Mouse (Mus musculus) limb, embryonic 14.5 days (tissue): ENCODE results near the gene Kazn. TPM values are rescaled to one million over a fixed set of nuclear protein-coding genes. Genes with fewer than 3 reads are reported as not detected.
A peak's percentile ranks its signal among the peaks of the same experiment; 100 is the strongest.

Experiments
- ATAC-seq: fragments of 200-750 bp; cut with Nextera tagmentation; 2 replicates; pipeline ENCODE4 v1.8.0; 2017; ENCODE audit warnings: low read depth, moderate number of reproducible peaks, moderate TSS enrichment; ENCODE audit not compliant: low FRiP score
- DNase-seq: peaks from one replicate; pipeline ENCODE4 v3.0.0-alpha.2; 2015; ENCODE audit warnings: low spot score
- H3K27ac ChIP-seq: fragments of 300-500 bp; sonication (generic); replicated peaks from 2 replicates; pipeline ENCODE4 v1.5.1; 2014; ENCODE audit warnings: low read depth, mild to moderate bottlenecking, low read length, moderate library complexity, mixed read lengths
- H3K27me3 ChIP-seq: fragments of 300-500 bp; sonication (generic); 2 replicates; pipeline ENCODE4 v1.6.1; 2014; ENCODE audit warnings: low read length, mixed read lengths; ENCODE audit not compliant: control insufficient read depth, insufficient read depth
- H3K36me3 ChIP-seq: fragments of 300-500 bp; sonication (generic); 2 replicates; pipeline ENCODE4 v1.6.1; 2014; ENCODE audit warnings: mild to moderate bottlenecking, low read length, moderate library complexity, mixed read lengths; ENCODE audit not compliant: control insufficient read depth, insufficient read depth
- H3K4me1 ChIP-seq: fragments of 300-500 bp; sonication (generic); 2 replicates; pipeline ENCODE4 v1.6.1; 2014; ENCODE audit warnings: antibody characterized with exemption, low read length, mixed read lengths; ENCODE audit not compliant: control insufficient read depth, insufficient read depth
- H3K4me2 ChIP-seq: fragments of 300-500 bp; sonication (generic); replicated peaks from 2 replicates; pipeline ENCODE4 v1.6.1; 2014; ENCODE audit warnings: low read depth, mild to moderate bottlenecking, low read length, moderate library complexity; ENCODE audit not compliant: severe bottlenecking
- H3K4me3 ChIP-seq: fragments of 300-500 bp; sonication (generic); replicated peaks from 2 replicates; pipeline ENCODE4 v1.5.1; 2014; ENCODE audit warnings: low read length
- H3K9ac ChIP-seq: fragments of 300-500 bp; sonication (generic); 2 replicates; pipeline ENCODE4 v1.6.1; 2014; ENCODE audit warnings: mild to moderate bottlenecking, low read depth, low read length, moderate library complexity; ENCODE audit not compliant: severe bottlenecking
- H3K9me3 ChIP-seq: fragments of 300-500 bp; sonication (generic); 2 replicates; pipeline ENCODE4 v1.6.1; 2016; ENCODE audit warnings: low read length; ENCODE audit not compliant: control insufficient read depth
- POLR2A ChIP-seq: fragments of 200-500 bp; IDR thresholded peaks from 2 replicates; pipeline ENCODE4 v1.8.0; 2012; ENCODE audit warnings: inconsistent platforms, mild to moderate bottlenecking, moderate library complexity, borderline replicate concordance; ENCODE audit not compliant: insufficient read depth, insufficient read length; ENCODE audit errors: extremely low read depth
- WGBS: fragments of 180-500 bp; shearing (Covaris S2); extraction: QIAGEN DNeasy Blood & Tissue Kit; methylation state at CpG from one replicate; pipeline ENCODE4 v1.1.7; 2014; 5-methylcytosine and 5-hydroxymethylcytosine counted together
- polyA plus RNA-seq, 2 experiments: library from polyadenylated mRNA; depleted of rRNA in 1 of 2; stranded (reverse) in 1 of 2; unstranded in 1 of 2; fragments of >200 nt; fragmentation: Nextera tagmentation in 1 of 2; extraction: Ambion mirVana in 1 of 2; gene quantifications; 2 replicates each; pipeline versions ENCODE4 v1.2.1 to v1.2.3; 2012 to 2014

The Kazn gene
- polyA plus RNA-seq, 2 experiments = 12.7 to 31.3 TPM

- no peaks in the 10 kb centered on the region for H3K27me3 ChIP-seq
- no peak overlapping the region for H3K4me2 ChIP-seq
- no peak overlapping the region for H3K9ac ChIP-seq
- 0 out of 2 replicates have a peak, but pooled peaks have one; percentile 23 for ATAC-seq
- H3K4me3 ChIP-seq = no peak overlapping the region
- peaks cover 10% of the 10 kb centered on the region for H3K4me1 ChIP-seq
- no peaks in the 10 kb centered on the region for H3K9me3 ChIP-seq
- H3K27ac ChIP-seq = no peak overlapping the region
- TF ChIP-seq POLR2A = no peak
- WGBS = 17% methylated on average over 5 of the region's 5 CpGs
- DNase-seq = peak; percentile 30
- H3K36me3 ChIP-seq = no peaks in the 10 kb centered on the region
Measured at GRCm38 (mm10) chr4:142130162-142130561, 109.0 kb downstream of the Kazn start.

- Histone ChIP-seq H3K4me1 (peaks cover 10% of the 10 kb centered on the region), H3K27me3 (no peaks in the 10 kb centered on the region), H3K4me3 (no peak overlapping the region), H3K27ac (no peak overlapping the region), H3K9ac (no peak overlapping the region), H3K9me3 (no peaks in the 10 kb centered on the region), H3K36me3 (no peaks in the 10 kb centered on the region), H3K4me2 (no peak overlapping the region)
- no peak for ATAC-seq
- no peak for DNase-seq
- 85% methylated on average over 6 of the region's 6 CpGs for whole genome bisulfite sequencing
- no peak for TF ChIP-seq POLR2A
Measured at GRCm38 (mm10) chr4:142127275-142127788, 111.9 kb downstream of the Kazn start.

GRCm38 (mm10) chr4:142126641-142127274, 112.4 kb downstream of the Kazn start:
- ATAC-seq (no peak), DNase-seq (no peak)
- 68% methylated on average over 10 of the region's 10 CpGs for WGBS
- no peak for TF ChIP-seq POLR2A
- Histone ChIP-seq H3K27me3 (no peaks in the 10 kb centered on the region), H3K4me1 (peaks cover 10% of the 10 kb centered on the region), H3K9ac (no peak overlapping the region), H3K4me3 (no peak overlapping the region), H3K27ac (no peak overlapping the region), H3K4me2 (no peak overlapping the region), H3K36me3 (no peaks in the 10 kb centered on the region), H3K9me3 (no peaks in the 10 kb centered on the region)

- H3K36me3 ChIP-seq = no peaks in the 10 kb centered on the region
- H3K4me1 ChIP-seq = peaks cover 11% of the 10 kb centered on the region
- no peaks in the 10 kb centered on the region for H3K27me3 ChIP-seq
- H3K9me3 ChIP-seq = no peaks in the 10 kb centered on the region
- H3K9ac ChIP-seq = no peak overlapping the region
- H3K4me2 ChIP-seq = no peak overlapping the region
- ATAC-seq (no peak), DNase-seq (no peak)
- no peak overlapping the region for H3K27ac ChIP-seq
- 32% methylated on average over 1 of the region's 1 CpGs for WGBS
- no peak for TF ChIP-seq POLR2A
- H3K4me3 ChIP-seq = no peak overlapping the region
Measured at GRCm38 (mm10) chr4:142121164-142121563, 118.0 kb downstream of the Kazn start.

- DNase-seq (peak; percentile 77), ATAC-seq (peak; percentile 88)
- Histone ChIP-seq H3K4me1 (peaks cover 11% of the 10 kb centered on the region), H3K27ac (no peak overlapping the region; the same call in 1 of the 2 replicates), H3K27me3 (no peaks in the 10 kb centered on the region), H3K4me2 (no peak overlapping the region), H3K36me3 (no peaks in the 10 kb centered on the region), H3K9ac (no peak overlapping the region), H3K4me3 (no peak overlapping the region), H3K9me3 (no peaks in the 10 kb centered on the region)
- 11% methylated on average over 7 of the region's 7 CpGs for WGBS
- TF ChIP-seq POLR2A = no peak
Measured at GRCm38 (mm10) chr4:142118522-142118921, 120.7 kb downstream of the Kazn start.

GRCm38 (mm10) chr4:142117993-142118392, 121.2 kb downstream of the Kazn start:
- Histone ChIP-seq H3K4me1 (peaks cover 11% of the 10 kb centered on the region), H3K36me3 (no peaks in the 10 kb centered on the region), H3K9ac (no peak overlapping the region), H3K4me3 (no peak overlapping the region), H3K9me3 (no peaks in the 10 kb centered on the region), H3K27me3 (no peaks in the 10 kb centered on the region), H3K27ac (no peak overlapping the region; the same call in 1 of the 2 replicates), H3K4me2 (no peak overlapping the region)
- DNase-seq (no peak), ATAC-seq (no peak)
- TF ChIP-seq POLR2A = no peak
- WGBS = 73% methylated on average over 12 of the region's 12 CpGs
